Mouse (Mus musculus): ENCODE results near the gene Trim65.
"Not testable (repeated sequence)": the region's sequence is repeated elsewhere in the genome, so short reads cannot be mapped to it uniquely, and the experiment has no call there.

The Trim65 gene

GRCm38 (mm10) chr11:116138468-116139138 lies 7.7 kb upstream of the Trim65 start, which contains the start of gene Mrpl38:
Mrpl38 (minus strand) TSS chr11:116138868.
- DNase-seq (ENCODE audit: low spot score in 2 of 2): peak; percentile 76 to 86

GRCm38 (mm10) chr11:116138096-116138467 lies 7.2 kb upstream of the Trim65 start:
- no peak for DNase-seq (ENCODE audit: low spot score in 2 of 2)

GRCm38 (mm10) chr11:116134171-116134570 lies 3.2 kb upstream of the Trim65 start:
- no peak for DNase-seq (ENCODE audit: low spot score in 2 of 2)

GRCm38 (mm10) chr11:116133497-116133896 lies 2.6 kb upstream of the Trim65 start:
- DNase-seq (ENCODE audit: low spot score in 2 of 2): no peak

- no peak for DNase-seq (ENCODE audit: low spot score in 2 of 2)
These were observed 1.7 kb upstream of the Trim65 start for GRCm38 (mm10) chr11:116132366-116133333.

- DNase-seq (ENCODE audit: low spot score in 2 of 2): no peak
These were observed 632 bp upstream of the Trim65 start for GRCm38 (mm10) chr11:116131349-116132170.

- no peak for DNase-seq (ENCODE audit: low spot score in 2 of 2)
These were observed 888 bp downstream of the Trim65 start for GRCm38 (mm10) chr11:116129993-116130487.

- DNase-seq (ENCODE audit: low spot score in 2 of 2): no peak
These were observed 1.7 kb downstream of the Trim65 start for GRCm38 (mm10) chr11:116129091-116129790.

GRCm38 (mm10) chr11:116127986-116128385 lies 2.9 kb downstream of the Trim65 start:
- no peak for DNase-seq (ENCODE audit: low spot score in 2 of 2)

- DNase-seq (ENCODE audit: low spot score in 2 of 2): no peak
These were observed 3.6 kb downstream of the Trim65 start, which contains the start of gene Trim47 for GRCm38 (mm10) chr11:116127156-116127980. Trim47 (minus strand) TSS chr11:116127210.

- DNase-seq (ENCODE audit: low spot score in 2 of 2): no peak
These were observed 4.7 kb downstream of the Trim65 start for GRCm38 (mm10) chr11:116126261-116126660.

- DNase-seq (ENCODE audit: low spot score in 2 of 2): not testable (repeated sequence)
These were observed 9.1 kb downstream of the Trim65 start for GRCm38 (mm10) chr11:116121731-116122245.

- no peak for DNase-seq (ENCODE audit: low spot score in 2 of 2)
These were observed 13.1 kb downstream of the Trim65 start for GRCm38 (mm10) chr11:116117819-116118218.

- DNase-seq (ENCODE audit: low spot score in 2 of 2): no peak
These were observed 13.7 kb downstream of the Trim65 start for GRCm38 (mm10) chr11:116117241-116117640.

- no peak for DNase-seq (ENCODE audit: low spot score in 2 of 2)
These were observed 19.2 kb downstream of the Trim65 start for GRCm38 (mm10) chr11:116111611-116112203.

GRCm38 (mm10) chr11:116111067-116111466 lies 19.9 kb downstream of the Trim65 start:
- no peak for DNase-seq (ENCODE audit: low spot score in 2 of 2)

GRCm38 (mm10) chr11:116110540-116110939 lies 20.4 kb downstream of the Trim65 start:
- DNase-seq (ENCODE audit: low spot score in 2 of 2): no peak

GRCm38 (mm10) chr11:116110131-116110530 lies 20.8 kb downstream of the Trim65 start:
- no peak for DNase-seq (ENCODE audit: low spot score in 2 of 2)

GRCm38 (mm10) chr11:116109441-116110081 lies 21.4 kb downstream of the Trim65 start:
- DNase-seq (ENCODE audit: low spot score in 2 of 2): no peak
